11 mouse cellular contexts compared by ENCODE assay signal in genomic region chr3:102733936-102734312, GRCm38 (mm10). TPM values are rescaled to one million over a fixed set of nuclear protein-coding genes. Genes with fewer than 3 reads are reported as not detected.
DNase-seq lines count a peak whose midpoint lies in the region; ATAC-seq lines count a peak whose summit lies in the region.
"Had no signal": no experiment of that assay in that cellular context is flagged by ENCODE, and none has a peak within 500 bp of the region (broad histone marks: within the 10 kb centered on the region; RNA-seq: fewer than 3 reads in every experiment).

No protein-coding gene starts in this region.

- intact Hi-C loops in left cerebral cortex, postnatal 10 days (cut with DNase I), result loop anchor here (10.0 kb wide), 1 partner anchor 261 kb away; the partner anchor contains the start of gene Sike1
- intact Hi-C loops in gastrocnemius, postnatal 36 days (cut with DNase I), result no loop called here

- peak overlapping the region; percentile 86 for H3K4me2 ChIP-seq in kidney, embryonic 14.5 days (replicated peaks; ENCODE audit: low read depth, low read length)
- H3K4me2 ChIP-seq in embryonic facial prominence, embryonic 11.5 days (ENCODE audit: low read depth, low read length), result peak overlapping the region; percentile 77
- H3K4me2 ChIP-seq in hindbrain, embryonic 16.5 days (ENCODE audit: low read length), result peak overlapping the region; percentile 85
- H3K4me2 ChIP-seq in midbrain, embryonic 15.5 days, result peak overlapping the region; percentile 74

- H3K27me3 ChIP-seq in kidney, embryonic 14.5 days (ENCODE audit: control insufficient read depth, insufficient read depth, low read length), result no peaks in the 10 kb centered on the region
- H3K27me3 ChIP-seq in embryonic facial prominence, embryonic 11.5 days (ENCODE audit: control insufficient read depth, insufficient read depth, low read length), result no peaks in the 10 kb centered on the region
- no peaks in the 10 kb centered on the region for H3K27me3 ChIP-seq in hindbrain, embryonic 16.5 days (replicated peaks; ENCODE audit: control insufficient read depth, insufficient read depth, low read length)
- no peaks in the 10 kb centered on the region for H3K27me3 ChIP-seq in midbrain, embryonic 15.5 days (replicated peaks)

- DNase-seq in kidney, postnatal 36 days, result no peak
- DNase-seq in embryonic facial prominence, embryonic 11.5 days (ENCODE audit: low spot score), result no peak
- no peak for DNase-seq in layer of hippocampus, postnatal 14 days (ENCODE audit: low spot score in 2 of 2)
- no peak for DNase-seq in left cerebral cortex, postnatal 10 days (ENCODE audit: extremely low spot score in 1 of 2, low spot score in 2 of 2)
- DNase-seq in gastrocnemius, postnatal 36 days, result no peak

- no peaks in the 10 kb centered on the region for H3K36me3 ChIP-seq in kidney, embryonic 14.5 days (ENCODE audit: control insufficient read depth, insufficient read depth, low read length)
- no peaks in the 10 kb centered on the region for H3K36me3 ChIP-seq in embryonic facial prominence, embryonic 11.5 days (replicated peaks; ENCODE audit: control insufficient read depth, insufficient read depth, low read depth, low read length)
- H3K36me3 ChIP-seq in hindbrain, embryonic 16.5 days (ENCODE audit: control insufficient read depth, insufficient read depth, low read length), result no peaks in the 10 kb centered on the region
- no peaks in the 10 kb centered on the region for H3K36me3 ChIP-seq in midbrain, embryonic 15.5 days (replicated peaks)

- no peak for ATAC-seq in kidney, embryonic 14.5 days (ENCODE audit: low FRiP score, low TSS enrichment)
- no peak for ATAC-seq in embryonic facial prominence, embryonic 11.5 days (replicated peaks; ENCODE audit: insufficient number of reproducible peaks, low FRiP score, low TSS enrichment, low read depth)
- ATAC-seq in hindbrain, embryonic 16.5 days, result no peak
- 0 out of 2 replicates have a peak, but pooled peaks have one; percentile 0 for ATAC-seq in midbrain, embryonic 15.5 days (replicated peaks)

- peak overlapping the region; percentile 52; the same call in 1 of the 2 replicates for H3K9ac ChIP-seq in kidney, embryonic 14.5 days (ENCODE audit: low read depth, low read length)
- H3K9ac ChIP-seq in embryonic facial prominence, embryonic 11.5 days (replicated peaks; ENCODE audit: low read length), result peak overlapping the region; percentile 76
- H3K9ac ChIP-seq in hindbrain, embryonic 16.5 days (ENCODE audit: low read depth, low read length), result peak overlapping the region; percentile 85
- peak overlapping the region; percentile 84 for H3K9ac ChIP-seq in midbrain, embryonic 15.5 days

- no peaks in the 10 kb centered on the region for H3K9me3 ChIP-seq in kidney, embryonic 14.5 days (ENCODE audit: control insufficient read depth, low read length)
- H3K9me3 ChIP-seq in embryonic facial prominence, embryonic 11.5 days (replicated peaks; ENCODE audit: control insufficient read depth, low read length), result no peaks in the 10 kb centered on the region
- H3K9me3 ChIP-seq in hindbrain, embryonic 16.5 days (ENCODE audit: control insufficient read depth, low read length), result no peaks in the 10 kb centered on the region
- H3K9me3 ChIP-seq in midbrain, embryonic 15.5 days, result no peaks in the 10 kb centered on the region

- H3K4me3 ChIP-seq in kidney, embryonic 14.5 days (ENCODE audit: low read length), result peak overlapping the region; percentile 61
- H3K4me3 ChIP-seq in embryonic facial prominence, embryonic 11.5 days (ENCODE audit: low read depth, low read length), result peak overlapping the region; percentile 72
- peak overlapping the region; percentile 80 for H3K4me3 ChIP-seq in hindbrain, embryonic 16.5 days (ENCODE audit: low read length)
- H3K4me3 ChIP-seq in midbrain, embryonic 15.5 days, result peak overlapping the region; percentile 85

- no peak overlapping the region for H3K27ac ChIP-seq in kidney, embryonic 14.5 days (ENCODE audit: low read depth, low read length)
- no peak overlapping the region for H3K27ac ChIP-seq in embryonic facial prominence, embryonic 11.5 days (replicated peaks; ENCODE audit: low read depth, low read length)
- H3K27ac ChIP-seq in hindbrain, embryonic 16.5 days (ENCODE audit: low read depth, low read length), result peak overlapping the region; percentile 63
- peak overlapping the region; percentile 72; the same call in 1 of the 2 replicates for H3K27ac ChIP-seq in midbrain, embryonic 15.5 days

- 32% methylated on average over 6 of the region's 6 CpGs for WGBS in kidney, embryonic 14.5 days
- WGBS in embryonic facial prominence, embryonic 11.5 days, result 37% methylated on average over 6 of the region's 6 CpGs
- 36% methylated on average over 6 of the region's 6 CpGs for WGBS in hindbrain, embryonic 16.5 days
- WGBS in midbrain, embryonic 15.5 days, result 40% methylated on average over 6 of the region's 6 CpGs

- no peaks in the 10 kb centered on the region for H3K4me1 ChIP-seq in kidney, embryonic 14.5 days (ENCODE audit: control insufficient read depth, insufficient read depth, low read length)
- no peaks in the 10 kb centered on the region; the same call in 1 of the 2 replicates for H3K4me1 ChIP-seq in embryonic facial prominence, embryonic 11.5 days (ENCODE audit: control insufficient read depth, insufficient read depth, low read length)
- H3K4me1 ChIP-seq in hindbrain, embryonic 16.5 days (ENCODE audit: control insufficient read depth, insufficient read depth, low read depth, low read length), result peaks cover 18% of the 10 kb centered on the region
- H3K4me1 ChIP-seq in midbrain, embryonic 15.5 days, result peaks cover 7% of the 10 kb centered on the region

RNA-seq across cellular contexts. Expression of gene Tspan2, which starts 0.4 kb away (rescaled TPM):
- 4.0 and 8.6 TPM in 2 replicates for polyA plus RNA-seq in kidney, embryonic 14.5 days (2014; fragmentation: Nextera tagmentation; extraction: Ambion mirVana)
- polyA plus RNA-seq in embryonic facial prominence, embryonic 11.5 days (2014; fragmentation: Nextera tagmentation; extraction: Ambion mirVana), result 9.0 and 9.7 TPM in 2 replicates
- polyA plus RNA-seq in hindbrain, embryonic 16.5 days (2015; fragmentation: Nextera tagmentation; extraction: Ambion mirVana), result 14.9 and 15.6 TPM in 2 replicates
- polyA plus RNA-seq in midbrain, embryonic 15.5 days (2015; fragmentation: Nextera tagmentation; extraction: Ambion mirVana), result 8.9 and 9.6 TPM in 2 replicates
- total RNA-seq in layer of hippocampus, postnatal 14 days (2021), result 100 to 1,000 TPM; 120 to 140 TPM
- 10 to 100 TPM; 47.4 to 51.7 TPM for total RNA-seq in left cerebral cortex, postnatal 10 days (2021)
- 1 to 10 TPM; 4.4 to 4.9 TPM for total RNA-seq in gastrocnemius, postnatal 36 days (2021)
- total RNA-seq: MEL had no signal

RNA-seq across cellular contexts. Expression of gene Tshb, which starts 48.6 kb away (rescaled TPM):
- 0.04 TPM in 1 of 2 replicates, not detected in the other for polyA plus RNA-seq in kidney, embryonic 14.5 days (2014; fragmentation: Nextera tagmentation; extraction: Ambion mirVana)
- 0.04 and 0.15 TPM in 2 replicates for polyA plus RNA-seq in embryonic facial prominence, embryonic 11.5 days (2014; fragmentation: Nextera tagmentation; extraction: Ambion mirVana)
- 0.27 and 0.40 TPM in 2 replicates for polyA plus RNA-seq in hindbrain, embryonic 16.5 days (2015; fragmentation: Nextera tagmentation; extraction: Ambion mirVana)
- 0.73 and 0.81 TPM in 2 replicates for polyA plus RNA-seq in midbrain, embryonic 15.5 days (2015; fragmentation: Nextera tagmentation; extraction: Ambion mirVana)
- not detected for total RNA-seq in layer of hippocampus, postnatal 14 days (2021)
- not detected for total RNA-seq in left cerebral cortex, postnatal 10 days (2021)
- not detected for total RNA-seq in gastrocnemius, postnatal 36 days (2021)
- total RNA-seq: common myeloid progenitor, adult 5-6 weeks; layer of hippocampus, adult 18-20 months; MEL had no signal

Comparison
In these comparisons a context has a peak if more than half of its experiments do, and no peak if none do; other contexts are left out.
1. H3K27ac ChIP-seq: peak in hindbrain, embryonic 16.5 days (single experiment) and midbrain, embryonic 15.5 days (single experiment); none in kidney, embryonic 14.5 days (single experiment) and embryonic facial prominence, embryonic 11.5 days (single experiment).
2. Peak in every context shown above with its lines, with median percentiles within 50 percentile points of each other: H3K4me2 ChIP-seq, H3K4me3 ChIP-seq and H3K9ac ChIP-seq.